Mouse (Mus musculus): ENCODE measurements around the gene Gm21983.

DNA sequence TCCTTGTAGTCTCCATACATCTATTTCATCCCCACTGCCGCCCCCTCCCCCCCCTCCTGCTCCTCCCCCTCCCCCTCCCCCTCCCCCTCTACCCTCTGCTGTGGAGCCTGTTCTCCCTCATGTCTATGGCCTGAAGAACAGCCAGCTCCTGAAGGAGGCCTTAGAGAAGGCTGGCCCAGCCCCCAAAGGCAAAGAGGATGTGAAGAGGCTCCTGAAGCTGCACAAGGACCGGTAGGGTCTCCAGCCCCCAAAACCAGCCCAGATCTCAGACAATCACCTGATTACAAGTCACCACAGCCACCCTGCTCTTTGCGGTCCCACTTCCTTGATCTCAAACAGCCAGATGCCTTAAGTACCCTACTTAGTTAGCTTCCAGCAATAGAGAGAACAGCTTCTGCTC, 16.2 kb upstream of the Gm21983 start:
- no peak for TF ChIP-seq POLR2A (IDR thresholded peaks at IDR 0.05; ENCODE audit: control insufficient read depth, low read depth, low read length)
- TF ChIP-seq CTCF (IDR thresholded peaks at IDR 0.05; ENCODE audit: control insufficient read depth, insufficient read depth, insufficient replicate concordance, low read depth, low read length): no peak

All from testis, adult 2 months (tissue).